Mouse (Mus musculus): ENCODE data around the gene Mta2. TPM values are rescaled to one million over a fixed set of nuclear protein-coding genes. Genes with fewer than 3 reads are reported as not detected.

The Mta2 gene
- polyA plus RNA-seq, 1 experiment, result 57.9 TPM

- TF ChIP-seq CTCF (IDR thresholded peaks at IDR 0.05; ENCODE audit: borderline replicate concordance, extremely low read depth, insufficient read depth, insufficient read length) (no peak), POLR2A (IDR thresholded peaks at IDR 0.05; ENCODE audit: borderline replicate concordance, extremely low read depth, insufficient read depth, insufficient read length, poor library complexity, severe bottlenecking) (no peak)
- DNase-seq (ENCODE audit: low read depth), result no peak
These were observed 33.8 kb downstream of the Mta2 start for GRCm38 (mm10) chr19:8975491-8975890.

DNA sequence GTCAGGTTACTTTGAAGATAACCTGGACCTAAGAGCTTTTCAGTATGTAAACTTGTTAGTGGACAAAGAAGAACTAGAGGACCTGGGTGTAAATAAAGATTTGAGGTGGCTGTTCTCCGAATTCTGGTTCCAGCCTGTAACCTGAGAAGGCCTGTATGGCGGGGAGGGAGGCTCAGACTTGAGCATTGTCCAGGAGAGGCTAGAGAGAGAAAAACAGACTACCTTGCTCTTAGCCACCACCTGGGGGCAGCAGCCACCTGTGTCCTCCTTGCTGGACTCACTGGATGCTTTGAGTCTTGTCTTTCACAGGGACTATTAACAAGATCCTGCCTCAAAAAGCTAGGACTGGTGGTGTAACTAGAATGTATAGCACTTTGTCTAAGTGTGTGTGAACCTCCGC lies 34.9 kb downstream of the Mta2 start:
- TF ChIP-seq CTCF (IDR thresholded peaks at IDR 0.05; ENCODE audit: borderline replicate concordance, extremely low read depth, insufficient read depth, insufficient read length) (peak; percentile 77), POLR2A (IDR thresholded peaks at IDR 0.05; ENCODE audit: borderline replicate concordance, extremely low read depth, insufficient read depth, insufficient read length, poor library complexity, severe bottlenecking) (no peak)
- DNase-seq (ENCODE audit: low read depth), result peak; percentile 79

DNA sequence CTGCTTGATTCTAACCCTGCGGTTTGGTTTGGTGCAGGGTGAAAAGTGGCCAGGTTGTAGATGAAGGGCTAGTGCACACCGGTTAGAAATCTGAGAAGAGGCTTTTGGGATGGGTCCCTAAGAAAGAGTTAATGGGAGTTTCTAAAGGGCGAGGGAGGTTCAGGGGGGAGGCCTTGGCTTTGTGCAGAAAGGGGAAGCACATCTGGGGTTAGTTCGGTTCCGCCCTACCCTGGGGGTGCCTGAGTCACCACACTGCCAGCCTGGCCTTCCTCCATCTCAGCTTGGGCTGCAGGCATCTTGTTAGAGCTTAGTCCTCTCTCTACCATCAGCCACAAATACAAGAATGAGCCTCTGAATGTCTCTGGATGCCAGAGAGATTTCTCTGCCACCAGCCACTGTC lies 39.1 kb downstream of the Mta2 start:
- TF ChIP-seq CTCF (IDR thresholded peaks at IDR 0.05; ENCODE audit: borderline replicate concordance, extremely low read depth, insufficient read depth, insufficient read length) (no peak), POLR2A (IDR thresholded peaks at IDR 0.05; ENCODE audit: borderline replicate concordance, extremely low read depth, insufficient read depth, insufficient read length, poor library complexity, severe bottlenecking) (no peak)
- DNase-seq (ENCODE audit: low read depth), result no peak

DNA sequence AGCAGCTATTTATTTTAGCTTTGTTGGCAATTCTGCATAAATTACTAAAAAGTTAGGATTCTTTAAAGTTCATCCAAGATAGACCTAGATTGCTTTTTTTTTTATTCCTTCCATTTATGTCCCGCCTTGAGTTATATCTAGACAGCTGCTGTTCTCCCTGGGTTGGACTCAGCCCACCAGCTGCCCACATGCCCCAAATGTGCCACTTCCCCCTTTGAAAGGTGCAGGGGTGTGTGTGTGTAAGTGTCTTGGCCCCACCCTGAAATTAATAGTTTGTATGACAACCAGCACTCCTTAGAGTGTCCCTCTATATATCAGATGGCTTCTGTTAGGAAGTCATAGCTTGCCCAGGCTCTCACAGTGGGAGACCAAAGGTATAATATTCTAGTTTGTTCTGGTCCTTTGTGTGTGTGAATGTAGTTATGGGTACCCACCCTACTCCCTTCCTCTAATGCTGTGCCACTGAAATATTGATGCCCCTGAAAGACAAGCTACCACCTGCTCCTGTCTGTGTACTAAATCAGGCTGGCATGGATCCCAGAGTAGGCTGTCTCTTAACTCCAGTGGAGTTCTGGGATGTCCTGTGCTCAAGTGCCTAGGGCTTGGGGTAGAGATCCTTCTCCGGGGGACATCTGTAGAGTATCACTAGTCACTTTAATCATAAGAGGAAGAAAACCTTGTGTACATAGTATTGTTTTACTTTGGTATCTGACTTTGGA lies 39.9 kb downstream of the Mta2 start:
- no peak for TF ChIP-seq POLR2A (IDR thresholded peaks at IDR 0.05; ENCODE audit: borderline replicate concordance, extremely low read depth, insufficient read depth, insufficient read length, poor library complexity, severe bottlenecking)
- TF ChIP-seq CTCF (IDR thresholded peaks at IDR 0.05; ENCODE audit: borderline replicate concordance, extremely low read depth, insufficient read depth, insufficient read length), result no peak
- DNase-seq (ENCODE audit: low read depth), result peak; percentile 84

DNA sequence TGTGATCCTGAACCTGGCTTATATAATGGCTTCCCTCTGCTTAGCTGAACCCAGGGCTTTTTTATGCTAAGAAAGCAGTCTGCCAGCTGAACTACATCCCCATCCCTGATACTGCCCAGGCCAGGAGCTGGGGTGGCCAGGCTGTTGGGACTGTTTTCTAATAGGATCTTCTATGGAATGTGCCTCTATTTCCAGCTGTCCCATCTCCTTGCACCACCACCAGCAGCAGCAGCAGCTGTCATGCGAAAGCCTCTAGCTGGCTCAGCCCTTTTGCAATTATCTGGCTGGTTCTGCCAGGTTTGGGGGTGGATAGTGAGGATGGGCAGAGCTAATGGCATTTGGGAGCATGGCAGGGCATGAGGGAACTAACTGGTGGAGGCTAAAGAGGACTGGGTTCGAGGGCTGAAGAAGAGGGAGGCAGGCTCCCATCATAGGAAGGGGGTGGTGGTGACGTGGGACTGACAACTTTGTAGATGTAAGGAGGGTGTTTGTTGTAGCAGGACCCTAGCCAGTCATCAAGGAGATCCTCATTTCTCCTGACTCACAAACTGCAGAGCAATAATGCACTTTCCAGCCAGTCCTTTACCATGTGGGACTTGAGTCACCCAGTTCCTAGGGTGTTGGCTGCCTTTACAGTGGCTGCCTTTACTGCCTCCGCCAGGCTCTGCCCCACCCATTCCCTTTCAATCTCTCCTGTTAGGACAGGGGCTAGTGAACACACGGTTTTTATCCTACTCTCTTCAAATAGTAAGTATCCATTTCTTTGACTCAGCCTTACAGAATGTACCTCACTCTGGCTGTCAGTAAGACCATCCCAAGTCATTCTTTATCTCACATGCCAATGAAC lies 40.9 kb downstream of the Mta2 start:
- no peak for TF ChIP-seq CTCF (IDR thresholded peaks at IDR 0.05; ENCODE audit: borderline replicate concordance, extremely low read depth, insufficient read depth, insufficient read length)
- TF ChIP-seq POLR2A (IDR thresholded peaks at IDR 0.05; ENCODE audit: borderline replicate concordance, extremely low read depth, insufficient read depth, insufficient read length, poor library complexity, severe bottlenecking), result no peak

DNA sequence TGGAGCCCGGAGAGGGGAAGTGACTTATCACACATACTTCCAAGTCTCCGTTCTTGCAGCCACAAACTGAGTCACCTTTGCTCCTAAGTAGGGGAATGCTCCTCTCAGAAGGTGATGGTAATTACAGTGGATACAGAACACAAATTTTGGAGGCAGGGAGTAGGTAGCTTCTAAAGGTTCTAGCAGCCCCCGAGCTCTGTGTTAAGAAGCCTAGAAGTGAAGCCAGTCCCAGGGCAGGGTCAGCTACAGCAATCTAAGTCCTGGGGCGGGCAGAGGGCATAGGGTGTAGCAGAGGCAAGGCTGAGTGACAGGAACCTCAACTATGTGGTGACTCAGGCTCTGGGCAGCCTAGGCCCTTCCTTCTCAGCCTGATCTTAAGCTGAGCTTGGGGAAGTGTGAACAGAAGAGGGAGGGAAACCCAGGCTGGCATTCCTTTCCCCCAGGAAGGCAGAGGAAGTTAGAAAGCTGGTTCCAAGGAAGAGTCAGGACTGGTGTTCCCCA lies 41.5 kb downstream of the Mta2 start:
- TF ChIP-seq CTCF (IDR thresholded peaks at IDR 0.05; ENCODE audit: borderline replicate concordance, extremely low read depth, insufficient read depth, insufficient read length), result no peak
- no peak for TF ChIP-seq POLR2A (IDR thresholded peaks at IDR 0.05; ENCODE audit: borderline replicate concordance, extremely low read depth, insufficient read depth, insufficient read length, poor library complexity, severe bottlenecking)
- peak; percentile 6 for DNase-seq (ENCODE audit: low read depth)

More for the DNA sequence above, 40.9 kb downstream of the Mta2 start:
- DNase-seq (ENCODE audit: low read depth), result no peak

- no peak for TF ChIP-seq POLR2A (IDR thresholded peaks at IDR 0.05; ENCODE audit: borderline replicate concordance, extremely low read depth, insufficient read depth, insufficient read length, poor library complexity, severe bottlenecking)
- no peak for TF ChIP-seq CTCF (IDR thresholded peaks at IDR 0.05; ENCODE audit: borderline replicate concordance, extremely low read depth, insufficient read depth, insufficient read length)
- peak; percentile 96 for DNase-seq (ENCODE audit: low read depth)
These were observed 42.7 kb downstream of the Mta2 start for GRCm38 (mm10) chr19:8984255-8984868.

- TF ChIP-seq CTCF (IDR thresholded peaks at IDR 0.05; ENCODE audit: borderline replicate concordance, extremely low read depth, insufficient read depth, insufficient read length) (no peak), POLR2A (IDR thresholded peaks at IDR 0.05; ENCODE audit: borderline replicate concordance, extremely low read depth, insufficient read depth, insufficient read length, poor library complexity, severe bottlenecking) (no peak)
- DNase-seq (ENCODE audit: low read depth), result peak; percentile 7
These were observed 44.2 kb downstream of the Mta2 start for GRCm38 (mm10) chr19:8985891-8986290.

- TF ChIP-seq POLR2A (IDR thresholded peaks at IDR 0.05; ENCODE audit: borderline replicate concordance, extremely low read depth, insufficient read depth, insufficient read length, poor library complexity, severe bottlenecking) (no peak), CTCF (IDR thresholded peaks at IDR 0.05; ENCODE audit: borderline replicate concordance, extremely low read depth, insufficient read depth, insufficient read length) (no peak)
These were observed 46.1 kb downstream of the Mta2 start for GRCm38 (mm10) chr19:8987816-8988215.

DNA sequence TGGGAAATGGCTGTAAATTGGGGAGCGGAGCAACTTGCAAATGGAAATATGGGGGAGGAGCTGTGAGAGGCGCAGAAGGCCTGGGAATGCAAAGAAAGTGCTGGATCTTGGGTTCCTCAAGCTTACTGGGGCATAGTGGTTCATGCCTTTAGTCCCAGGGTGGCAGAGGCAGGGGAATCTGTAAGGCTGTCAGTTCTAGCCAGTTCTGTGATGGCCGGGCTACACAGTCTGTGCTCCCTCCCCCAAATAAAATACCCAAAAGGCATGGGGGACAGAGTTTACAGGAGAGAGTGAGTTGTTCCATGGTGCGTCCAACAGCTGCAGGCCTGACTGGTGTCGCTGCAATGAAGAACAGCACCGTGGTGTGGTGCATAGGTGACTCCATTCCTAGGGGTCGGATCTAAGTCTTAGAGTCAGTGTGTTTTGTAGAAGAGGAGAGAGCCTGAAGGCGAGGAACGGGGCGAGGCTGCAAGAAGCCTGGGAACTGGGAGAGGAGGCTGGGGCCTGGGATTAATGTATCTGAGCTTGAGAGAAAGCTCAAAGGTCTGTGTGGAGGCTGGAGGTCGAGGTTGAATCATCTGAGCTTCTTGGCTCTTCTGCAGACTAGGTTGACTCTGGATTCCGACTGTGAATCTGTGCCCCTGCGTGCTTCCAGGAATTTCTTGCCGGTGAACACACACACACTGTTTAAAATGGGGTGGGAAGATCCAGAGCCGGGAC lies 46.8 kb downstream of the Mta2 start:
- DNase-seq (ENCODE audit: low read depth), result no peak
- TF ChIP-seq POLR2A (IDR thresholded peaks at IDR 0.05; ENCODE audit: borderline replicate concordance, extremely low read depth, insufficient read depth, insufficient read length, poor library complexity, severe bottlenecking), result no peak
- no peak for TF ChIP-seq CTCF (IDR thresholded peaks at IDR 0.05; ENCODE audit: borderline replicate concordance, extremely low read depth, insufficient read depth, insufficient read length)

More at GRCm38 (mm10) chr19:8987816-8988215, 46.1 kb downstream of the Mta2 start:
- no peak for DNase-seq (ENCODE audit: low read depth)

Measured in brain, embryonic 14.5 days (tissue).